Mouse (Mus musculus) heart, adult 11 months (tissue): ENCODE data around the gene Asb13.

Source experiments
- DNase-seq: peaks from one replicate; pipeline ENCODE4 v3.0.0; 2022

The Asb13 gene

DNA sequence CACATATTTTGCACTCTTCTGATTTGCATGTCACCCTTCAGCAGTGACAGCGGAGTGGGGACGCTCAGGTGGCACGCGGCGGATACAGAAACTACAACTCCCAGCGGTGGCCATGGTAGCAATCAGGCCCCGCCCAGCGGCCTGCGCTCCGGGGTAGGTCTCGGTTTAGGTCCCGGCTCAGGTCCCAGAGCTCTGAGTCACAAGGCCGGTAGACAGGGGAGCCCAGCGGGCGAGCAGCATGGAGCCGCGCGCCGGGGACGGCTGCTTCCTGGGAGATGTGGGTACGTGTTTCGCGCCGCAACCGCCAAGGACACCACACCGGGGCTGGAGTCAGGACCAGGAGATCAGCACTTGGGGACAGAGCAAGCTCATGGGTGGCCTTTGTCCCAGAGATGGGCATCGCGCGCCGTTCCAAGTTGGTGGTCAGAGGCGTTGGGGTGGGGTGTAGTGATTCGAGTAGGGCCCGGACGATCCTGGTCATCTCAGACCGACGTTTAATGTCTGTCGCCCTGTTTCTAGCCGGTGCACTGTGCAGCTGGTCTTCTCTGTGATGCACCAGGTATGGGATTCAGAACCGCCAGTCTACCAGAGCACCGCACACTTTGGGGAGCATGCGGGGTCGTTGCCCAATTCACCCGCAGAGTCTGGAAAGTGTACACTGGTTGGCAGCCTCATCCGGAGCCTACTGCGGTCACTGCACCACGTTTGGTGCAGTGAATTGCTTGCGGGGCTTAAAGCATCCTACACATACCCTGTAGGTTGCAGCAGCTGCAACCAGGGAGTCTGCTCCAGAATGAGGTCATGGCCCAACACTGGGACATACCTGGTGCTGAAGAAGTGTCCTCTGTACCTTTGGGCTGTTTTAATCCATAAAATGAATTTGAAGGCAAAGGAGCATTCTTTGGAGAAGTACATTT, at the start of gene Asb13:
Gene Asb13 (plus strand): TSS at position 138 of the 917 bp plus-strand sequence.
- DNase-seq = peak; percentile 99

DNA sequence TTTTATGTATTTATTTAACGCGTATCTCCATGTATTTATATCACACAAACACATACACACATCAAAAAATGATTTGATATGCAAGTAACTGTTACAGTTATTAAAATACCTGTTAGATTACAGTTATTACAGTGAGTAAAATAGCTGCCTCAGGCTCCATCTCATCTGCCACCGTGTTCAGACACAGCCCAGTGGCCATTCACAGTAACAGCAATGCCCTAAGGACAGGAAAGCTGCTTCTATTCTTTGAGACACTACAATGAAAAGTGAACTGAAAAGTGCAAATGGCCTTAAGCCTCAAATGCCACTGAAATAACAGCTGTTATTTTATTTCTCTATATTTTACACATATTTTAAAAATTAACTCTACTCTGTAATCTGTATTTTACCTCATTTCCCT, 43.0 kb upstream of the Asb13 start:
- DNase-seq = no peak

DNA sequence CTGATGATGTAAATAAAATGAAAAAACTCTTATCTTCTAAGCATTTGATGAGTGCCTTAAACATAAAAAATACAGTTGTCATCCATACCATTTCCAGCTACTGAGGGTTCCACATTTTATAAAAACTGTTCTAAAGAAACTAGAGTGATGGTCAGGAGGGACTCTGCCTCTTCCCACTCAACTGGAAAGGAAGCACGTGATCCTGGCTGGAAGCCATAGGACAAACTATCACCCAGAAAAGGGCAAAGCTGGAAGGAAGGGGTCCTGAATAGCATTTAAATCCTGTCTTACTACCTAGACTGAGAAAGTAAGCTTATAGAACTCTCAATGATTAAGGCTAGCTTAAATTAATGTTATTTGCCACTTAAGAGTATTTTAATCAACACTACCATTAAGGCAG, 39.5 kb upstream of the Asb13 start:
- no peak for DNase-seq

GRCm38 (mm10) chr13:3596232-3596631, 37.6 kb upstream of the Asb13 start:
- DNase-seq = no peak

GRCm38 (mm10) chr13:3609780-3610117, 24.1 kb upstream of the Asb13 start:
- no peak for DNase-seq

DNA sequence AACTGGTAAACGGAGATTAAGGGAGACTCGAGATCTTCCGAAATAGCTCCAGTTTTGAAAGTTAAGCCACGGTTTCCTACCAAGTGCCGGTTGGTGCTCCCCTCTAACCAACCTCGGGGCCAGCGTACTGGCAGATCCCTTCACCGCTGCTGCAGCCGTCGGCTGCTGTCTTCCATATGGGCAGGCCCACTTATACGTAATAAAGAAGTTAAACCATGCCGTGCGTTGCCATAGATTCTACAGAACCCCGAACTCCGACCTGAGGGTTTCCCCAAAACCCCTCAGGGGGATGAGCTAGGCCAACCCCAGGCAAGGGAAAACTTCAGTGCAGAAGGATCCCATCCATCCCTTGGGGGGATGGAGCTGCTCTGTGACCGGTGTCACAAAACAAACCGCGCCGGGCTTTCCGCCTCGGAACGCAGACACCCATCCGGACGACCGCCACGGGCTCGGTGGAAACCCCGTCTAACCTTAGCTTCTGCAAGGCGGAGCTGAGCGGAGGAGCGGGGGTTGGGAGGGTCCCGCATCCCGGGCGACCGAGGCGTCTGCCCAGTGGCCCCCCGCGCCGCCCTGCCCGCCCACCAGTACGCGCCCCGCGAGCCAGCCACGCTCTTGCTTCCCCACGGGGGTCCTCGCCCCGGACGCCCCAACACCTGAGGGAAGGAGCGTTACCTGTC, 23.6 kb upstream of the Asb13 start:
- DNase-seq = no peak

GRCm38 (mm10) chr13:3610795-3611438, 22.9 kb upstream of the Asb13 start, which contains the start of gene Fam208b:
Gene Fam208b (minus strand): TSS chr13:3611108.
- peak; percentile 100 for DNase-seq

DNA sequence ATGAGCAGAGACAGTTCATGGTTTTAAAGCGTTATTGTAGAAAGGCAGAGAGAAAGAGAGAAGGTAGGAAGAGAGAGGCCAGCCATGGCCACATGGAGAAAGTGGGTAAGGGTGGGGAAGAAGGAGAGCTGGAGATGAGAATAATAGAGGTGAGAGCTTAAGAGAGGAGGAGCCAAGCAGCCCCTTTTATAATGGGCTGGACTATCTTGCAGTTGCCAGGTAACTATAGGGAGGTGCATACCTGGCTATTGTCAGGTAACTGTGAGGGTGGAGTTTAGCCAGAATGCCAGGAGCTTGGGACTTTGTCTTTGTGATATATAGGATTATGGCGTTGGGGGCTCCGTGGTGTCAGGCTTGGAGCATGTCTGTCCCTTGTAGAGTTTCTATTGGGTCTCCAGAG, 6.7 kb upstream of the Asb13 start:
- no peak for DNase-seq

GRCm38 (mm10) chr13:3628102-3628501, 5.7 kb upstream of the Asb13 start:
- DNase-seq = no peak

DNA sequence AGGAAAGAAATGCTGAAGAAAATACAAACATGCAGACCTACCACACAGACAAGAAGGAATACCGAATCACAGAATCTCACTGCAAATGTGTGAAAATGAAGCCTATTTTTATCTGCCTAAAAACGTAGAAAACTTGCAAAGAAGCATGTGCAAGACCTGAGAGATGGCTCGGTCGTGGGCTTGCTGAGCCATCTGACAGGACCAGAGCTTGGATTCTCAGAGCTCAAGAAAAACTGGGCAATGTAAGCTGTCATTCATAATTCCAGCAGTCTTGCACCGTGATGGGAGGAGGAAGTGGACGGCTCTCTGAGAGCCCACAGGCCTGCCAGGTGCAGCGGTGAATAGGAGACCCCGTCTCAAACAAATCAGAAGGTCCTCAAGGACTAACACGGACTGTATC, 1.3 kb upstream of the Asb13 start:
- DNase-seq = peak; percentile 31

DNA sequence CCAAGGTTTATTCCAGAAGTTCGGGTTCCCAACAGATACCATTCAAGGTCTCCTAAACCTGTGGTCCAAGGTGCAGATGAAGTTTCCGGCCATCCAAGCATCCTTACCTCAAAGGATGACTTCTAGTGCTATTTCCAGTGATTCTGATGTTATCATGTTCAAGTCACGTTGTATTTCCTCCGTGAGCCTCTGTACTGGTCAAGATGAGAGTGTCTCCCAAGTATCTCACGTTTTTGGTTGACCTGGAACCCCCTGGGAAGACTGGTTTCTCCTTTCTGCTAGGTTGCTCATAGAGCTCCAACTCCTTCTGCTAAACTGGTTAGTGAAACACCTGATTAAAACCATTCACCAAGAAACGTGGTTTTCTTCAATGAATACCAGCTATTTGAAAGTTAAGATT, 701 bp upstream of the Asb13 start:
- peak; percentile 76 for DNase-seq

DNA sequence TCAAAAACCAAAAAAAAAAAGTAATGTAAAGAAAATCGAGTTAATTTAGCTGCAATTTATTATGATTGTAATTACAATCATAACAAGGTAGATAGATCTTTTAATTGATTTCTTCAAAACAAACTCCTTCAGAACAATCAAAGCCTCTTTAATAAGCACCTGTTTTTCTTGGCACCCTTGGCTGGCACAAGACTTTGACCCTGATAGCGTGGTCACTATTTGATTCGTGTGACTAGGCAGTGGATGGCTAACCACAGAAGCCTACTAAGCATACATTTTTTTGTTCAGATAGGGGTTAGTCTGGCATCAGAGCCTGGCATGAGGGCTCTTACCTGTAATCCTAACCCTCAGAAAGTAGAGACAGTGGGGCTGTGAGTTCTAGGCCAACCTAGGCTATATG, 1.2 kb downstream of the Asb13 start:
- DNase-seq = peak; percentile 77

DNA sequence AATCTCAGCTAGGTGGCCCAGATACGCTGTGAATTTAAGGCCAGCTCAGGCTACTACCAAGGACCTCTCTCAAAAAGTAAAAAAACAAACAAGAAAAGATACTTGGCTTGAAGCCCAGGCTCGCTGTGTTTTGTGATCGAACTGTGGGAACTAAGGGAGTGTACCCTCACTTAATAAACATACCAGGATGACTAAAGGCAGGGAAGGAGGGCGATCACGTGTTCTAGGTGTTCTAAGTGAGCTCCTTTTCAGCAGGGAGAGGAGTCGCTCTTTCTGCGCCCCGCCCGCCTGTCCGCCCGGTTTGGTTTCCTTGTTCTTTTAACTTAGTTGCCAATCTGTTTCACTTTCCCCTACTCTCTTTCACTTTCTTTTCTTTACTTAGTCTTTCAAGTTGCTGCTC, 3.0 kb downstream of the Asb13 start:
- DNase-seq = peak; percentile 91

DNA sequence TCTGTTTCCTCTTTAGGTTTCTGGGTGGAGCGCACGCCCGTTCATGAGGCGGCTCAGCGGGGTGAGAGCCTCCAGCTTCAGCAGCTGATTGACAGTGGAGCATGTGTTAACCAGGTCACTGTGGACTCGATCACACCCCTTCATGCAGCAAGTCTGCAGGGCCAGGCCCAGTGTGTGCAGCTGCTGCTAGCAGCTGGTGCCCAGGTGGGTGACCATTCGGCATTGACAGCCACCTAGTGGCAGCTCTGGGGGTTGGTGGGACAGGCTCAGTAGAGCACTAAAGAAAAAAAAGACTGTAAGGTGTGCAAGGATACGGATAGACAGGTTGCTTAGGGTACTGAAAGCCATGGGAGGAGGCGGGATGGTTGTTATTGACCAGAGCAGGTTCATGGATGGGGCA, 8.2 kb downstream of the Asb13 start:
- DNase-seq = peak; percentile 85

DNA sequence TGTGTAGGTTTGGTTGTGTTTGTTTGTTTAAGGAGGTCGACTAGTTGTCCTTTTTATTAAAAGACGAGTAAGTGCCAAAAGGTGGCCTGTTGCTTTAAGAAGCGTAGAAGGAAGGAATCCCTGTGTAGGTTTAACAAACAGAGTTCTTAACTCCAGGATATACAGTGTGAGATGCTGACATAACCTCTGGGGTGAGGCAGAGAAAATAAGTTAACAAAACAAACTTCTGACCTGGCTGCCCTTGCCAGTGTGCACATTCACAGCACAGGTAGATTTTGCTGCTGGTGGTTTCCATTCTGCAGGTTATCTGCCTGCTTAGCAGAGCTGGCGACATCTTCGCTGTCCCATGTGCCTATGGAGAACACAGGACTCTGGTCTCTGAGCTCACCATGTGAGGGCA, 8.7 kb downstream of the Asb13 start:
- peak; percentile 80 for DNase-seq

DNA sequence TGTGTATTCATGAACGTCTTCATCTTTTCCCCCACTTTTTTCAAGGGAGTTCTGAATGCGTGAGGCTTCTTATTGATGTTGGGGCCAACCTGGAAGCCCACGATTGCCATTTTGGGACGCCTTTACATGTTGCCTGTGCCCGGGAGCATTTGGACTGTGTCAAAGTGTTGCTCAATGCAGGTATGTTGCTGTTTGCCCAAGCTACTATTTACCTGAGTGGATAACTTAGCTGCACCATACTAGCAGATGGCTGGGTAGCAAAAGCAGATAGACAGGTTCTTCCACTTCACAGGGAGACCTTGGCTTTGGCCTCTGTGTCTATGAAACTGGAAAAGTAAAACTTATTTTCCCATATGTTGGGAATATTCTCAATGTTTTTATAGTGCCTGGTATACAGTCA, 11.0 kb downstream of the Asb13 start:
- peak; percentile 66 for DNase-seq

DNA sequence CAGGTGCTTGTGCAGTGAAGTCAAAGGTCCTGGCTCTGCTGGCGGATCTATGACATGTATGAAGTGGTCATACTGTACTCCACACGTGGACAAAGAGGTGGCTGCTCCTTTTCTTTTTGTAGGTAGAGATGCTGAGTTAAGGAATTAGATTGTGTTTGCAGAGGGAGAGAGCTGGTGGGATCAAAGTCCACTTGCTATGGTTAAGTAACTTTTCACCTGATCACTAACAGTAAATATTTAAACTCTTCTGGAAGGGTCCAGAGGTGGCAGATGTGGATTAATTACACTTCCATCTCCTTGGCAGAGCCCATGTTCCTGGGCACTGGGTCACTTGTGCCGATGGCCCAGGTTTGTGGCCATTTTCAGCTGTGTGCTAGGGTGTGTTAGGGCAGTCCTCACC, 12.1 kb downstream of the Asb13 start:
- peak; percentile 80 for DNase-seq

DNA sequence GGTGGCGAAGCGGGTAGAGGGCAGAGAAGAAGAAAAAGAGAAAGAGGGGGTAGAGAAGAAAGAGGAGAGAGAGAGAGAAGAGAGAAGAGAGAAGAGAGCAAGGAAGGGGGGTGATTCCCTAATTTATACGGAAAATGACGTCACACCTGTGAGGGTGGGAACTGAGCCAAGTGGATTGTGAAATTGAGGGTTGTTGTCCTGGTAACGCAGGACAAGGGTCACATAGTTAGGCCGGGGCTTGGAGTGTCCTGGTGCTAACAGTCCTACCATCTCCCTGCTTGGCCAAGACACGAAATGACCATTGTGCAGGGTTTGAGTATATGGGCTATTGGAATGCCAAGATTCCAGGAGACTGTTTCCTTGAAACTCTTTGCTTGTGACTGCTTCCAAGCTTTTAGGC, 12.7 kb downstream of the Asb13 start:
- DNase-seq = peak; percentile 52

- no peak for DNase-seq
Measured at GRCm38 (mm10) chr13:3650569-3650968, 16.7 kb downstream of the Asb13 start.

GRCm38 (mm10) chr13:3654432-3654831, 20.6 kb downstream of the Asb13 start:
- no peak for DNase-seq

GRCm38 (mm10) chr13:3659163-3660160, 25.6 kb downstream of the Asb13 start:
- DNase-seq = no peak

GRCm38 (mm10) chr13:3664241-3664640, 30.4 kb downstream of the Asb13 start:
- no peak for DNase-seq
